Mouse (Mus musculus) hindbrain, embryonic 12.5 days (tissue): ENCODE measurements at regions not wholly inside any gene's neighbourhood (a gene's known extent, or its start where the extent isn't known, plus 50 kb on each side); places are given as distances from the start of the nearest gene placed in this dataset.
"Not testable (repeated sequence)": the region's sequence is repeated elsewhere in the genome, so short reads cannot be mapped to it uniquely, and the experiment has no call there.

Experiments used
- ATAC-seq: fragments of 200-750 bp; cut with Nextera tagmentation; 2 replicates; pipeline ENCODE4 v1.8.0; 2017; ENCODE audit warnings: moderate TSS enrichment; ENCODE audit not compliant: low FRiP score
- H3K27ac ChIP-seq: fragments of 300-500 bp; sonication (generic); 2 replicates; pipeline ENCODE4 v1.5.1; 2016; ENCODE audit warnings: mild to moderate bottlenecking
- H3K27me3 ChIP-seq: fragments of 300-500 bp; sonication (generic); 2 replicates; pipeline ENCODE4 v1.6.1; 2016; ENCODE audit warnings: mild to moderate bottlenecking
- H3K36me3 ChIP-seq: fragments of 300-500 bp; sonication (generic); 2 replicates; pipeline ENCODE4 v1.6.1; 2016; ENCODE audit warnings: mild to moderate bottlenecking
- H3K4me1 ChIP-seq: fragments of 300-500 bp; sonication (generic); 2 replicates; pipeline ENCODE4 v1.6.1; 2016
- H3K4me2 ChIP-seq: fragments of 300-500 bp; sonication (generic); replicated peaks from 2 replicates; pipeline ENCODE4 v1.6.1; 2016; ENCODE audit warnings: mild to moderate bottlenecking
- H3K4me3 ChIP-seq: fragments of 300-500 bp; sonication (generic); 2 replicates; pipeline ENCODE4 v1.5.1; 2016; ENCODE audit warnings: mild to moderate bottlenecking
- H3K9ac ChIP-seq: fragments of 300-500 bp; sonication (generic); 2 replicates; pipeline ENCODE4 v1.6.1; 2016; ENCODE audit warnings: mild to moderate bottlenecking, moderate library complexity
- H3K9me3 ChIP-seq: fragments of 300-500 bp; sonication (generic); replicated peaks from 2 replicates; pipeline ENCODE4 v1.6.1; 2016; ENCODE audit warnings: mild to moderate bottlenecking
- WGBS: fragments of 180-500 bp; shearing (Covaris S2); methylation state at CpG from one replicate; pipeline ENCODE4 v1.1.7; 2016; 5-methylcytosine and 5-hydroxymethylcytosine counted together

GRCm38 (mm10) chr13:81020811-81021210 is 137.6 kb downstream of the Arrdc3 start:
- ATAC-seq = no peak
- H3K27me3 ChIP-seq = no peaks in the 10 kb centered on the region
- H3K27ac ChIP-seq = no peak overlapping the region
- no peaks in the 10 kb centered on the region for H3K4me1 ChIP-seq
- no peak overlapping the region for H3K4me3 ChIP-seq
- no peaks in the 10 kb centered on the region for H3K9me3 ChIP-seq
- 89% methylated on average over 2 of the region's 2 CpGs for WGBS
- no peak overlapping the region for H3K4me2 ChIP-seq
- H3K9ac ChIP-seq = no peak overlapping the region
- H3K36me3 ChIP-seq = no peaks in the 10 kb centered on the region

DNA sequence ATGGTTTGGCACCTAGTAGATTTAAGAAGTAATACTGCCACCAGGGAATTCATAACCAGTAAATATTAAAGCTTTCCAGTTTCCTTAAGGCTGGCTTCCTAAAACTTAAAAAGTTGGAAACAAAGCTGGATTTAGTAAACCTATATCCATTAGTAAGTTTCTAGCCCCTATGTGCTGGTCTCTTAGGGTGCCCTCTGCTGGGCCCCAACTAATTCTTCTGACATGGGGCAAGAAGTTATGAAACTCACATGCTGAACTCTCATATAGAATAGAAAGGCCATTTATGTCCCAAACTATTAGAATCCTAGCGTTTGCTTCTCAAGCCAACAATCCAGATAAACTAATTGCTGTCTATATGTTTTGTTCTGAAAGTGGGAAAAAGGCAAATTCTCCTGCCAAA is 139.2 kb downstream of the Arrdc3 start:
- Histone ChIP-seq H3K4me1 (no peaks in the 10 kb centered on the region), H3K9me3 (no peaks in the 10 kb centered on the region), H3K4me2 (no peak overlapping the region), H3K27me3 (no peaks in the 10 kb centered on the region), H3K4me3 (no peak overlapping the region), H3K27ac (no peak overlapping the region), H3K36me3 (no peaks in the 10 kb centered on the region), H3K9ac (no peak overlapping the region)
- ATAC-seq = no peak
- 72% methylated on average over 1 of the region's 1 CpGs for WGBS

DNA sequence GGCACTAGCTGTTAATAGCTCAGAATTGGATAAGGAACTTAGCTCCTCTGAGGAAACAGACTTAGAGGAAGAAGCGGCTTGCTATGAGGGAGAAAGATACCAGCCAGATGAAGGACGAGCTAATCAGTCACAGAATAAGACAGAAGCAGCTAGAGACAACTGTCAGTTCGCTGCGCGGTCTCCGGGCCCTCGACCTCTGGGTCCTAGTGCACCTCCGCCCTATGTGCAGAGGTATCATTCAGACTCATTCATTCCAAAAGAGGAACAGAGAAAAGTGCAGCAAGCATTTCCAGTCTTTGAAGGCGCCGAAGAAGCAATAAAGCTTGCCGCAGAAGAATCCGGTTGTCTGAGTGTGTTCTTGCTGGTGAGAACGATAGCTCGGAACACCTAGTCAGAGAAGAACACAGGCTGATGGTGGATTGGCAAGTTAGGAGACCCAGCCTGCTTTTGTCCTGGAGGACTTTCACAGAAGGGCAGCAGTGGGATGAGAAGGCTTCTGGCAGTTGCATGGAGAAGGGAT is 142.1 kb downstream of the Arrdc3 start:
- WGBS = 97% methylated on average over 14 of the region's 14 CpGs
- H3K9ac ChIP-seq, H3K4me3 ChIP-seq, H3K4me1 ChIP-seq, H3K36me3 ChIP-seq, H3K27me3 ChIP-seq, ATAC-seq, H3K4me2 ChIP-seq, H3K9me3 ChIP-seq, H3K27ac ChIP-seq: not testable (repeated sequence)

DNA sequence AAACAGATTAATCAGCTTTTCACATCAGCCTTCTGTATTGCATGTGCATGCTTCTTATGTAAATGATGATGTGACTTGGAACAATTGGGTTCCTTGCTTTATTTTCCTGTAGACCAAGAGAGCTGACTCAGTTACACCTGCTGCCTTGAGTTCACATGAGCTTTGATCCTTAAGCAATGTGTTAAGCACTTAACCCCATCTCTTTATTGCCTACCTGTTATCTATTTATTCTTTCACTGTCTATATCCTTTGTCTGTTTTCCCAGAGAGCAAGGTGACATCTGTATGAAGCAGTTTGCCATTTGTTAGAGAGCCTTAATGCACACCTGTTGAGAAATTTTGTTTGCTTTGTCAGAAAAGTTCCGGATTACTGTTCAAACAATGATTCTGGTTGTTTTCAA is 154.1 kb downstream of the Arrdc3 start:
- H3K4me2 ChIP-seq = no peak overlapping the region

DNA sequence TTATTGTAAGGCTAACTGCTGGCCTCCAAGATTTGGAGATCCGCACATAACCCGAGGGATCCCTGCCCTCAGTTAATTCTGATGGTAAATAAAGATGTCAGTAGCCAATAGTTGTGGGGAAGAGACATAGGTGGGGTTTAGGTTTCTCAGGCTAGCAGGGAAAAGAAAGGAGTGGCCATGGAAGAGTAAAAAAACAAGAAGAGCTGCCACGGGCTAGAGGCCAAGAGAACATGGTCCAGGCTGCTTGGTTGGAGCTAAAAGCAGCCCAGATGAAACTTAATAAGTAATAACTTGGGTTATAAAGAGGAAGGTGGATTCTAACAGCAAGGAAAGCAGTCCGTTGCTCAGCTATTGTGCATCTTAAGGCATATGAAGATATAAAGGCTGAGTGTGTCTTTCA is 155.6 kb downstream of the Arrdc3 start:
- WGBS = 80% methylated on average over 4 of the region's 4 CpGs
- Histone ChIP-seq H3K36me3 (no peaks in the 10 kb centered on the region), H3K4me3 (no peak overlapping the region), H3K4me2 (no peak overlapping the region), H3K9ac (no peak overlapping the region), H3K9me3 (no peaks in the 10 kb centered on the region), H3K4me1 (no peaks in the 10 kb centered on the region), H3K27ac (no peak overlapping the region), H3K27me3 (no peaks in the 10 kb centered on the region)
- no peak for ATAC-seq

More for the DNA sequence above, 154.1 kb downstream of the Arrdc3 start:
- WGBS = 97% methylated on average over 1 of the region's 1 CpGs
- no peaks in the 10 kb centered on the region for H3K4me1 ChIP-seq
- H3K27me3 ChIP-seq = no peaks in the 10 kb centered on the region
- no peak overlapping the region for H3K4me3 ChIP-seq
- no peaks in the 10 kb centered on the region for H3K9me3 ChIP-seq
- no peak for ATAC-seq
- H3K27ac ChIP-seq = no peak overlapping the region
- no peak overlapping the region for H3K9ac ChIP-seq
- H3K36me3 ChIP-seq = no peaks in the 10 kb centered on the region

DNA sequence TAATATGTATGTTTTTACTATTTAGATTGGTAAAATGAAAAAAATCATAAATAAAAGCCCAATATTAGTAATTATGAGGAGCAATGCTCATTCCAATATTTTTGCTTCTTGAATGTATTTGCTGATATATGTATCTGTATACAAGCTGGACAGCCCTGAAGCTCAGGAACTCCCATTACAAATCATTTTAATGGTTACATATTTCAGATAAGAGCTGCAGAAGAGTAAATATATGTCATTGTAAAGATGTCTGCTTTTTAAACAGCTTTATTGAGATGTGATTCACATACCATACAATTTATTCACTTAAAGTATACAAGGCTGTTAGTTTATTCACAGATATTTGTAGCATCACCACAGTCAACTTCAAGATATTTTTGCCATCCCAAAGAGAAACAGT is 157.3 kb downstream of the Arrdc3 start:
- no peaks in the 10 kb centered on the region for H3K9me3 ChIP-seq
- no peaks in the 10 kb centered on the region for H3K4me1 ChIP-seq
- H3K4me3 ChIP-seq = no peak overlapping the region
- H3K27ac ChIP-seq = no peak overlapping the region
- H3K9ac ChIP-seq = no peak overlapping the region
- no peak overlapping the region for H3K4me2 ChIP-seq
- no peak for ATAC-seq
- no peaks in the 10 kb centered on the region for H3K27me3 ChIP-seq
- no peaks in the 10 kb centered on the region for H3K36me3 ChIP-seq

GRCm38 (mm10) chr13:81041646-81042045 is 158.5 kb downstream of the Arrdc3 start:
- ATAC-seq = no peak
- Histone ChIP-seq H3K27ac (no peak overlapping the region), H3K9me3 (no peaks in the 10 kb centered on the region), H3K27me3 (no peaks in the 10 kb centered on the region), H3K9ac (no peak overlapping the region), H3K4me2 (no peak overlapping the region), H3K36me3 (no peaks in the 10 kb centered on the region), H3K4me3 (no peak overlapping the region), H3K4me1 (no peaks in the 10 kb centered on the region)
- 81% methylated on average over 3 of the region's 3 CpGs for WGBS
